Mouse (Mus musculus) heart, embryonic 12.5 days (tissue): Measurements from ENCODE around the gene Klc4. TPM values are rescaled to one million over a fixed set of nuclear protein-coding genes. Genes with fewer than 3 reads are reported as not detected.

Experiments
- ATAC-seq: fragments of 200-750 bp; cut with Nextera tagmentation; 2 replicates; pipeline ENCODE4 v1.8.0; 2017; ENCODE audit warnings: moderate TSS enrichment, moderate library complexity; ENCODE audit not compliant: insufficient number of reproducible peaks, low FRiP score
- H3K27ac ChIP-seq: fragments of 300-500 bp; sonication (generic); 2 replicates; pipeline ENCODE4 v1.5.1; 2016; ENCODE audit warnings: mild to moderate bottlenecking, moderate library complexity; ENCODE audit not compliant: poor library complexity, severe bottlenecking
- H3K27me3 ChIP-seq: fragments of 300-500 bp; sonication (generic); replicated peaks from 2 replicates; pipeline ENCODE4 v1.6.1; 2016; ENCODE audit warnings: mild to moderate bottlenecking, moderate library complexity
- H3K36me3 ChIP-seq: fragments of 300-500 bp; sonication (generic); 2 replicates; pipeline ENCODE4 v1.6.1; 2016; ENCODE audit warnings: mild to moderate bottlenecking, moderate library complexity
- H3K4me1 ChIP-seq: fragments of 300-500 bp; sonication (generic); replicated peaks from 2 replicates; pipeline ENCODE4 v1.6.1; 2016; ENCODE audit warnings: mild to moderate bottlenecking
- H3K4me2 ChIP-seq: fragments of 300-500 bp; sonication (generic); 2 replicates; pipeline ENCODE4 v1.6.1; 2016; ENCODE audit warnings: mild to moderate bottlenecking, moderate library complexity
- H3K4me3 ChIP-seq: fragments of 300-500 bp; sonication (generic); 2 replicates; pipeline ENCODE4 v1.5.1; 2016; ENCODE audit warnings: mild to moderate bottlenecking
- H3K9ac ChIP-seq: fragments of 300-500 bp; sonication (generic); 2 replicates; pipeline ENCODE4 v1.6.1; 2016; ENCODE audit warnings: mild to moderate bottlenecking, moderate library complexity
- H3K9me3 ChIP-seq: fragments of 300-500 bp; sonication (generic); replicated peaks from 2 replicates; pipeline ENCODE4 v1.6.1; 2016; ENCODE audit warnings: mild to moderate bottlenecking, moderate library complexity
- WGBS: fragments of 180-500 bp; shearing (Covaris S2); methylation state at CpG from one replicate; pipeline ENCODE4 v1.1.7; 2016; 5-methylcytosine and 5-hydroxymethylcytosine counted together
- polyA plus RNA-seq: library from polyadenylated mRNA; unstranded; fragments of >200 nt; fragmentation: Nextera tagmentation; extraction: Ambion mirVana; gene quantifications from 2 replicates; pipeline ENCODE4 v1.2.1, GENCODE M21; 2016

Gene Klc4
- polyA plus RNA-seq, 1 experiment from 2014 or later, result 21.1 TPM

DNA sequence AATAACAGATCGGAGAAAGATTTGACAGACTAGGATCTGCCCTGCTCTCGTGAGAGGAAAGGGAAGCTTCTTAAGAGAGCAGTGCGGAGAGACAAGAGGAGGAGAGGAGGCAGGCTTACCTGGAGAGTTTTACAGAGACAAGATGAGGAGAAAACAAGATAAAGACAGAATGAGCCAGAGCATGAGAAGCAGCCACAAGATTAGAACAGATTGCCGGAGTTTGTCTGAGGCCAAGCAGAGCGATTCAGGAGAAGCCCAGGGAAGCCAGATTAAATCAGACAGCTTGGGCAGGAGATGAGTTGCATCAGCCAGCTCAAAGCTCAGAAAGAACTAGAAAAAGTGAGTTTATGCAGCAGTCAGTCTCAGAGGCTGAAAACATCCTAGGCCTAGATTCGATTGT, 56.9 kb downstream of the Klc4 start:
- Histone ChIP-seq H3K4me3 (no peak overlapping the region), H3K9me3 (no peaks in the 10 kb centered on the region), H3K27me3 (no peaks in the 10 kb centered on the region), H3K36me3 (peaks cover 74% of the 10 kb centered on the region), H3K4me1 (peaks cover 12% of the 10 kb centered on the region), H3K4me2 (no peak overlapping the region), H3K9ac (no peak overlapping the region), H3K27ac (no peak overlapping the region)
- ATAC-seq, result no peak
- 82% methylated on average over 6 of the region's 6 CpGs for WGBS

DNA sequence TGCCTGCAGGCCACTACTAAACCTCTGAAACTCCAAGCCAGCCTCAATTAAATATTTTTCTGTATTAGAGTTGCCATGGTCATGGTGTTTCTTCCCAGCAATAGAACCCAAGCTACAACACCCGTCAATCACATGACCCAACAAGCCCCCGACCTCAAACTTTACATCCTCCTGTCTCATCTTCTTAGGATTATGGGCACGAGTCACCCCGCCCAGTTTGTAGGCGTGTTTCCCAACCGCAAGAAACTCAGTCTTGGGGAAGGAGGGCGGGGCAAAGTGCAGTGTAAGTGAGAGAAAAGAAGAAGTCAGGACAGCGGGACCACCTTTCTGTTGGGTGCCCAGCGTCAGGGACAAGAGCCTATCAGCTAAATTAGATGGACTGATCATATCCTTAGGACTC, 57.6 kb downstream of the Klc4 start:
- H3K9me3 ChIP-seq, result no peaks in the 10 kb centered on the region
- H3K36me3 ChIP-seq, result peaks cover 74% of the 10 kb centered on the region
- ATAC-seq, result no peak

DNA sequence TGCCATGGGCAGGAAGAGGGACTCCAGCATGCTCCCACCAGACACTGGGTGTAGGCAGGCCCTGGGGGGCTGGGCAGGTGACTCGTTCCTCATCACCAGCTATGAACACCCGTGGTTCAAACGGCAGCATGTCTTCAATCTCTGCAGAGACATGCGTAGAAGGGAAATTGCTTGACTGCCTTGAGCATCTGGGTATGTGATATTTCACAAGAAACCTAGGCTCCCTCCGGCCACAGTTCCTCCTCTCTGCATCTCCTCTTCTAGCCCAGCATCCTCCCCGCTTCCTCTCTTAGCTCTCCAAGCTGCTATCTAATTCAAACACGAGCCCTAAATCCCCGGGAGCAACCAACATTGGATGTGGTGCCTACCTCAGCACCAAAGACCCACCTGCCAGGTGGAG, 59.5 kb downstream of the Klc4 start:
- peaks cover 87% of the 10 kb centered on the region for H3K36me3 ChIP-seq
- H3K4me1 ChIP-seq, result no peaks in the 10 kb centered on the region
- H3K9ac ChIP-seq, result no peak overlapping the region
- no peak overlapping the region for H3K4me2 ChIP-seq
- H3K9me3 ChIP-seq, result no peaks in the 10 kb centered on the region
- H3K4me3 ChIP-seq, result no peak overlapping the region
- no peak for ATAC-seq
- WGBS, result 86% methylated on average over 8 of the region's 8 CpGs
- no peak overlapping the region for H3K27ac ChIP-seq
- no peaks in the 10 kb centered on the region for H3K27me3 ChIP-seq

More for the DNA sequence above, 57.6 kb downstream of the Klc4 start:
- WGBS, result 82% methylated on average over 9 of the region's 9 CpGs
- Histone ChIP-seq H3K27me3 (no peaks in the 10 kb centered on the region), H3K4me1 (peaks cover 7% of the 10 kb centered on the region), H3K4me2 (no peak overlapping the region), H3K4me3 (no peak overlapping the region), H3K9ac (no peak overlapping the region), H3K27ac (no peak overlapping the region)

Other genes starting within 250 kb of the Klc4 start
- 0.27 and 1.0 TPM in 2 replicates for gene Crip3, start 217.1 kb downstream of the Klc4 start, polyA plus RNA-seq
- not detected in 2 replicates for gene Slc22a7, start 207.6 kb downstream of the Klc4 start, polyA plus RNA-seq
- 0.08 and 0.13 TPM in 2 replicates for gene Ttbk1, start 158.3 kb downstream of the Klc4 start, polyA plus RNA-seq
- 24.2 and 25.9 TPM in 2 replicates for gene Dnph1, start 149.3 kb downstream of the Klc4 start, polyA plus RNA-seq
- gene Cul9, start 99.6 kb downstream of the Klc4 start, polyA plus RNA-seq, result 7.2 and 7.4 TPM in 2 replicates
- gene Srf, start 89.8 kb downstream of the Klc4 start, polyA plus RNA-seq, result 15.0 and 17.5 TPM in 2 replicates
- 68.5 and 71.4 TPM in 2 replicates for gene Ptk7, start 16.5 kb downstream of the Klc4 start, polyA plus RNA-seq
- 90.9 and 99.0 TPM in 2 replicates for gene Mrpl2, start 207 bp upstream of the Klc4 start, polyA plus RNA-seq
- 48.1 and 53.1 TPM in 2 replicates for gene Cul7, start 4.3 kb upstream of the Klc4 start, polyA plus RNA-seq
- gene Rrp36, start 28.3 kb upstream of the Klc4 start, polyA plus RNA-seq, result 36.5 and 38.9 TPM in 2 replicates
- gene Mea1, start 32.8 kb upstream of the Klc4 start, polyA plus RNA-seq, result 116 and 123 TPM in 2 replicates
- gene Klhdc3, start 34.9 kb upstream of the Klc4 start, polyA plus RNA-seq, result 149 and 155 TPM in 2 replicates
- 62.8 TPM in 2 replicates for gene Ppp2r5d, start 59.1 kb upstream of the Klc4 start, polyA plus RNA-seq
- 16.9 and 17.0 TPM in 2 replicates for gene Pex6, start 65.4 kb upstream of the Klc4 start, polyA plus RNA-seq
- gene Gnmt, start 83.1 kb upstream of the Klc4 start, polyA plus RNA-seq, result 0.38 and 0.90 TPM in 2 replicates
- 52.2 and 53.0 TPM in 2 replicates for gene Cnpy3, start 106.2 kb upstream of the Klc4 start, polyA plus RNA-seq
- gene Ptcra, start 117.7 kb upstream of the Klc4 start, polyA plus RNA-seq, result 0.13 and 0.33 TPM in 2 replicates
- 41.7 and 41.9 TPM in 2 replicates for gene 2310039H08Rik, start 126.6 kb upstream of the Klc4 start, polyA plus RNA-seq
- 106 and 115 TPM in 2 replicates for gene Rpl7l1, start 136.7 kb upstream of the Klc4 start, polyA plus RNA-seq
- 4.0 and 5.7 TPM in 2 replicates for gene Bicral, start 212.5 kb upstream of the Klc4 start, polyA plus RNA-seq
- 52.4 and 55.1 TPM in 2 replicates for gene Tbcc, start 244.7 kb upstream of the Klc4 start, polyA plus RNA-seq